Mouse (Mus musculus) liver, embryonic 15.5 days (tissue): ENCODE measurements at regions not wholly inside any gene's neighbourhood (a gene's known extent, or its start where the extent isn't known, plus 50 kb on each side); places are given as distances from the start of the nearest gene placed in this dataset.

Experiments used
- ATAC-seq: fragments of 200-750 bp; cut with Nextera tagmentation; 2 replicates; pipeline ENCODE4 v1.8.0; 2017; ENCODE audit warnings: moderate number of reproducible peaks, mild to moderate bottlenecking, moderate library complexity; ENCODE audit not compliant: insufficient read depth
- H3K27ac ChIP-seq: fragments of 300-500 bp; sonication (generic); replicated peaks from 2 replicates; pipeline ENCODE4 v1.5.1; 2015; ENCODE audit warnings: mild to moderate bottlenecking, inconsistent platforms
- H3K27me3 ChIP-seq: fragments of 300-500 bp; sonication (generic); 2 replicates; pipeline ENCODE4 v1.6.1; 2015; ENCODE audit warnings: mild to moderate bottlenecking, inconsistent platforms
- H3K36me3 ChIP-seq: fragments of 300-500 bp; sonication (generic); replicated peaks from 2 replicates; pipeline ENCODE4 v1.6.1; 2015; ENCODE audit warnings: moderate library complexity, mild to moderate bottlenecking, inconsistent platforms
- H3K4me1 ChIP-seq: fragments of 300-500 bp; sonication (generic); replicated peaks from 2 replicates; pipeline ENCODE4 v1.6.1; 2015; ENCODE audit warnings: inconsistent platforms
- H3K4me2 ChIP-seq: fragments of 300-500 bp; sonication (generic); 2 replicates; pipeline ENCODE4 v1.6.1; 2015; ENCODE audit warnings: moderate library complexity, mild to moderate bottlenecking, inconsistent platforms
- H3K4me3 ChIP-seq: fragments of 300-500 bp; sonication (generic); replicated peaks from 2 replicates; pipeline ENCODE4 v1.5.1; 2015; ENCODE audit warnings: mild to moderate bottlenecking, inconsistent platforms
- H3K9ac ChIP-seq: fragments of 300-500 bp; sonication (generic); 2 replicates; pipeline ENCODE4 v1.6.1; 2015; ENCODE audit warnings: moderate library complexity, mild to moderate bottlenecking, inconsistent platforms
- H3K9me3 ChIP-seq: fragments of 300-500 bp; sonication (generic); replicated peaks from 2 replicates; pipeline ENCODE4 v1.6.1; 2016; ENCODE audit warnings: inconsistent platforms
- WGBS: fragments of 180-500 bp; shearing (Covaris S2); methylation state at CpG from one replicate; pipeline ENCODE4 v1.1.7; 2015; ENCODE audit warnings: mixed read lengths; ENCODE audit not compliant: insufficient replicate concordance; 5-methylcytosine and 5-hydroxymethylcytosine counted together

DNA sequence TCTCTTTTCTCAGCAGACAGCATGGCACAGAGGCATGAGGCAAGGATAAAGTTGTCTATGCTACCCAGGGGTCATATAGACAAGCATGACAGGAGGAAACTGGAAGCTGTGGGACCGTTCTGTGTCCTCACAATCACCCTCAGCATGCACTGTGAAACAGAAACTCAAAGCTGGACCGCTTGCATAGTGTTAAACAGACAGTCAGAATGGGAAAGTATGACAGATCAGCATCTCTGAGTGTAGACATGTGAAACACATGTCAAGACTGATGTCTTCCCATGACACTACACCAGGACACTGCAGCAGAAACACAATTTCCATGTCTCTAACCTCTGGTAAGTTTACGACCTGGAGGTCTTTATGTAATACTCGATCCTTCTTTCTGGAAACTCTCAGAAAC, 330.9 kb upstream of the Intu start:
- 63% methylated on average over 4 of the region's 4 CpGs for WGBS
- Histone ChIP-seq H3K27ac (no peak overlapping the region), H3K9ac (no peak overlapping the region), H3K36me3 (no peaks in the 10 kb centered on the region), H3K4me2 (no peak overlapping the region), H3K27me3 (no peaks in the 10 kb centered on the region), H3K4me3 (no peak overlapping the region), H3K4me1 (no peaks in the 10 kb centered on the region), H3K9me3 (no peaks in the 10 kb centered on the region)
- no peak for ATAC-seq

DNA sequence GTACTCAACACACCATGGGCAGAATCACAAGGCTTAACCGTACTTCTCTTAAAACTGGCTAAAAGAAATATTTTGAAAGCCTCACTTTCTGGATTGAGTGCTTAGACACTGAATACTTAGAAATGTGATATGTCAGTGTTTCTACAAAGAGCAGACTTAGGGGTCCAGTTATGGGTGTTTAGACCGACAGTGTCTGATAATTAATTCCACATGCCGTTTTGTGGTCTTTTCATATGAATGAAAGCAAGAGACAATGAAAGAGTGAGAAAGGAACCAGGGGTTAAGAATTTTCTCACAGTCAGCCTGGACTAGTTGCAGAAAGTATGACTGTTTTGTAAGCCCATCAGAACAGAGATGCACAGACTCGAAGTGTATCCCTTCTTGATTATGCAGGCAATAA, 324.8 kb upstream of the Intu start:
- H3K4me3 ChIP-seq: no peak overlapping the region
- H3K9ac ChIP-seq: no peak overlapping the region
- no peaks in the 10 kb centered on the region for H3K9me3 ChIP-seq
- H3K27me3 ChIP-seq: no peaks in the 10 kb centered on the region
- H3K4me1 ChIP-seq: no peaks in the 10 kb centered on the region
- 76% methylated on average over 4 of the region's 4 CpGs for WGBS
- H3K36me3 ChIP-seq: no peaks in the 10 kb centered on the region
- ATAC-seq: no peak
- no peak overlapping the region for H3K27ac ChIP-seq
- no peak overlapping the region for H3K4me2 ChIP-seq

DNA sequence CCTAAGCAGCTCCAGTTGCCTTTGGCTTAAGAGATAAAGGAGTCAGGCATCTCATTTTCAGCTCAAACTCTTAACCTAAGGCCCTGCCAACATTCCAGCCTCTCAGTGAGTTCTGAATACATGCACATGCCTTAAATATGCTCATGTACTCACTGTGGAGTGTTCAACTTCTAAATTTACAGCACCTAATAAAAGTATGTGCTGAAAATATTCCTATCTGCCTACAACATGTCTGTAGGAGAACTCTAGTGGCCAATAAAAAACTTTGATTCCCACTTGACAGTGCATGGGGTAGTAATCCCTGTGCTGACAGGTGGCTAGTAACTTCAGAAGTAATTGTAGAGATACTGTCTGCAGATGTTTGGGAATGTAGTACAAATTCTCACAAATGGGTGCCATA, 319.3 kb upstream of the Intu start:
- Histone ChIP-seq H3K27ac (no peak overlapping the region), H3K27me3 (no peaks in the 10 kb centered on the region), H3K4me2 (no peak overlapping the region), H3K9ac (no peak overlapping the region), H3K9me3 (no peaks in the 10 kb centered on the region), H3K4me1 (no peaks in the 10 kb centered on the region), H3K36me3 (no peaks in the 10 kb centered on the region), H3K4me3 (no peak overlapping the region)
- ATAC-seq: no peak

DNA sequence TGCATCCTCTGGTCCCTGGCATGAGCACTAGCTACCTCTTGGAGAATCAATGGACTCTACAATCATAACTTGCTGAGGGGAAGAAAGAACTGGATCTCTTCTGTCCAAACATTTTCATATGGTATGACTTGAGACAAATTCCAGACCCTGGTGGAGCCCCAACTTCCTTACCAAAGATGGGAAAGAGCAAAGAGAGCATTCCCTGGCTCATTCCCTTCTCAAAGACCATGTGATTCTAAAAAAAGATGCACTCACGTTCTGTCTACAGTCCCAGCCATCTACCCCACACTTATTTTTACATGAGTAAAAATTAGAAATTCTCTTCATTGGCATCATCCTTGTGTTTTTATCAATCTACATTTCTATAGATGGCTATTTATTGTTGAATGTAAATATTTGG, 304.3 kb upstream of the Intu start:
- Histone ChIP-seq H3K27ac (no peak overlapping the region), H3K36me3 (no peaks in the 10 kb centered on the region), H3K27me3 (no peaks in the 10 kb centered on the region), H3K9ac (no peak overlapping the region), H3K4me1 (no peaks in the 10 kb centered on the region), H3K4me3 (no peak overlapping the region), H3K4me2 (no peak overlapping the region), H3K9me3 (no peaks in the 10 kb centered on the region)
- 39% methylated on average over 1 of the region's 1 CpGs for WGBS
- no peak for ATAC-seq

DNA sequence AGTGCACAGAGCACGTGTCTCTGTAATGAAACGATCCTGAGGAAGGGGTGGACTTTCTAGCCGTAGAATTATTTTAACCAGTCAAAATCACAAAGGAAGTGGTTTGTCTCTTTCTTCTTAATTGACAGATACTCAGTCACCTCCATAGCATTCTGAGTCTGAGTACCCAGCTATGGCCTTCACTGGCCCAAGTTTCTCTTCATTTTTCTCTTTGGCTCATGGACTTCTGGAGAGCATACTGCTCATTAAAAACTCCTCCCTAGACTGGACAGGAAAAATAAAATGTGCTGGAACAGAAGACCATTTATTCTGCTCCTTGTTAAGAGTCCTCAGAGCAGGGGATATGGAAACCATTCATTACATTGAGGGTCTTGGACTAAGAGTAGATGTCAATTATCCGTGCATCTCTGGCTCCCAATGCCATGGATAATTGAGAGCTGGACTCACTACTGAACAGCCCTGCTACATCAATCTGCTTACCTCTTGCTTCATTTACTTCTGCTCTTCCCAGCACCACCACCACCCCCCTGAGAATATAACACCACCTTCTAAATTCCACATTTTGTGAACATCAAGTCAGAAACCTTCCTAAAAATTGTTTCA, 287.5 kb upstream of the Intu start:
- Histone ChIP-seq H3K4me2 (no peak overlapping the region), H3K4me3 (no peak overlapping the region), H3K9ac (no peak overlapping the region), H3K4me1 (no peaks in the 10 kb centered on the region), H3K9me3 (no peaks in the 10 kb centered on the region), H3K27me3 (no peaks in the 10 kb centered on the region), H3K36me3 (no peaks in the 10 kb centered on the region), H3K27ac (no peak overlapping the region)
- 61% methylated on average over 4 of the region's 4 CpGs for WGBS
- ATAC-seq: no peak

DNA sequence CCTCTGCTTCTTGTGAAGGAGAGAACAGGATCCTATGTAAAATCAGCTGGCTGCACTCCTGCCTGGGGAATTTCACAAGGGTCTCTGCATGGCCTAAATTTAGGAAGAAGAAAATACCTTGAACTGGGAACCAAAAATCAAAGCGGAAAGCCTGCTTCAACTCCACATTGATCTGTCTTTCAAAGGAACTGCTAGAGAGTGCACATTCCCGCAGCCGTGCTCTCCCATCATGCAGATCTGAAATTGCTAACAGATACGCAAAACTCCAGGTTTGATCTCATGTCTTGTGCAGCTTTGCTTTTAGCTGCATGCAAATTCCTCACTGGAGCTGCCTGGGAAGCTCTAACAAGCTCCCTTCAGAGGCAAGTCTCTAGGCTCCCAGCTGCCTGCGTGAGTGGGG, 276.7 kb upstream of the Intu start:
- no peaks in the 10 kb centered on the region for H3K27me3 ChIP-seq
- ATAC-seq: no peak
- H3K9ac ChIP-seq: no peak overlapping the region
- H3K4me3 ChIP-seq: no peak overlapping the region
- H3K4me2 ChIP-seq: no peak overlapping the region
- H3K9me3 ChIP-seq: no peaks in the 10 kb centered on the region
- WGBS: 55% methylated on average over 5 of the region's 5 CpGs
- no peaks in the 10 kb centered on the region for H3K4me1 ChIP-seq
- H3K36me3 ChIP-seq: no peaks in the 10 kb centered on the region
- H3K27ac ChIP-seq: no peak overlapping the region

DNA sequence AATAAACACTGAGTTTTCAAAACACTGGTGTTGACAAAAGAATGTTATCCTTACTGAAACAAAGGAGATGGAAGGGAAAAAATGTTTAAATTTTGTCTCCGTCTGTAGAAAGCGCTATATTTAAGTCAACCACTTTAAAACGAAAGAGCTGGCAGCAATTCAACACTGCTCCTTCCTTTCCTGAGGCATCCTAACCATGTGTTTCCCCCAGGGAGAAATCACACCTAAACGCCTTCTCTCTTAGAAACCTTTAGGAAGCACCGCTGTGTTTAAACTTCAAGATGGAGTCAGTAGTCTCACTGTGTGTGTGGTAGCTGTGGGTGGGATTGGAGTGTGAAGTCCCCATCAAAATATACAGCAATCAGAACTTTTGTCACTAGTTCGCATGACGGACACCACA, 268.6 kb upstream of the Intu start:
- no peak overlapping the region for H3K4me3 ChIP-seq
- H3K36me3 ChIP-seq: no peaks in the 10 kb centered on the region
- no peaks in the 10 kb centered on the region for H3K4me1 ChIP-seq
- no peaks in the 10 kb centered on the region for H3K27me3 ChIP-seq
- no peak overlapping the region for H3K9ac ChIP-seq
- H3K27ac ChIP-seq: no peak overlapping the region
- H3K4me2 ChIP-seq: no peak overlapping the region
- ATAC-seq: no peak
- WGBS: 64% methylated on average over 7 of the region's 7 CpGs
- no peaks in the 10 kb centered on the region for H3K9me3 ChIP-seq

DNA sequence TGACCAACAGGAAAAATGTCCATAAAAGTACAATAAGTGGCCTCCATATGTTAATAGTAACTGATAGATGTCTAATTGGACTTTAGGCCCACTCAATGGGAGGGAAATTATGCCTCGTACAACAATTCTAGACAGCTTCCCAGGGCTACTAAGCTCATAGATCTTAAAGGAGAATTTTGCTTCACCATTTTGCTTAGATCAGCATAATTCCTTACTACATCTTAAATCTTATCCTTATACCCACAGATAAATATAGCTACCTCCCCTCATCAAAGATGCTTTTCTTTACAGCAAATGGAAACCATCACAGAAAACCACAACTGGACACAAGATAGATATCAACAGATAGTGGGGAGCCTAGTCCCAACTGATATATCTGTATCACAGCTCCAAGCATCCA, 263.6 kb upstream of the Intu start:
- Histone ChIP-seq H3K36me3 (no peaks in the 10 kb centered on the region), H3K4me2 (no peak overlapping the region), H3K9ac (no peak overlapping the region), H3K27me3 (no peaks in the 10 kb centered on the region), H3K4me1 (no peaks in the 10 kb centered on the region), H3K9me3 (no peaks in the 10 kb centered on the region), H3K4me3 (no peak overlapping the region), H3K27ac (no peak overlapping the region)
- WGBS: 51% methylated on average over 1 of the region's 1 CpGs
- no peak for ATAC-seq

DNA sequence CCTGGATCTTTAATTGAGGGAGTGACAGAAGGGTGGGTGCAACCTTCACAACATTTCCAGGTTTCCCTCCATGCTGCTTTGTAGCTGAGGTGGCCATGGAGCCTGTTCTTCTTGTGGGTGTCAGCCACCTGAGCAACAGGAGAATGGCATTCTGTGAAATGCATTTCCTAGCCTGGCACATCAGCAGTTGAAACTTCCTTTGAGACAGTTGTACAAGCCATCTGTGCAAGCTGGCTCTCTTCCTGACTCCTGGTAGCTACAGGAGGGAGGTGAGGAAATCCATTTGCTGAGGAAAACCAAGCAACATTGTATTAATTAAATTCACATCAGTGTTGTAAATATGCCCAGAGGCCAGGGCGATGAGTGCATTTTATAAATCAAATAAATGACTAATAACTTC, 248.2 kb upstream of the Intu start:
- Histone ChIP-seq H3K4me3 (no peak overlapping the region), H3K9ac (no peak overlapping the region), H3K27me3 (no peaks in the 10 kb centered on the region), H3K27ac (no peak overlapping the region), H3K36me3 (no peaks in the 10 kb centered on the region), H3K9me3 (no peaks in the 10 kb centered on the region), H3K4me2 (no peak overlapping the region), H3K4me1 (no peaks in the 10 kb centered on the region)
- 75% methylated on average over 1 of the region's 1 CpGs for WGBS
- ATAC-seq: no peak

DNA sequence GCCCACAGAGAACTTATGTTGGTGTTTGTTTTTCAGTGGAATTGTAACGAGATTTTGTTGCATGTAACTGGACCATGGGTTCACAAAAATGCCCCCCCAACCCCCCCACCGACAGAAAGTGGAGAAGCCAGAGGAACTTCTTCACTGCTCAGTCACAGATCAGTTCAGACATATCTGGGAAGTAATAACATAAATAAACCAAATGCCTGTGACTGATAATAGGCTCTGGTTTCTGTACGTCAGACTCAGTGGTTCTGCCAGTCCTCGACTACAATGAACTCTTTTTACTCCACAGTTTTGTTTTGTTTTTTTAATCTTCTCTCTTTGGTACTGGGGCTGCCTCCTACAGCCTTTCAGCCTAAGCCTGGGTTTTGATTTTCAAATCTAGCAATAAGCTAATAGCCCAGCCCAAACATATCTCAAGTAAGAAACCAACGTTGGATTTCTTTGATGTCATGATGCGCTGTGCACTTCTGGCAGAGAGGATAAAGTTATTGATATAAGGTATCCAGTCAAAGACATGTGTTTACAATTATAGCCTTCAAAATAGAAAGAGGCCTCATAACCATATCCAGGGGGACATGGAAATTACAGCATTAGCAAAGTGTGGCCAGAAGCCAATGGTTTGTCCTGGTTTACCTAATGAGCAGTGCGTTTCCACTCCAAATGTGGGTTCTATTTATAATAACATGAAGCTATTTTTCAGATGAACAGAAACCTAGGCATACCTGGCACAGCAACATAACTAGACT, 244.0 kb upstream of the Intu start:
- no peak overlapping the region for H3K4me3 ChIP-seq
- no peaks in the 10 kb centered on the region for H3K9me3 ChIP-seq
- H3K4me1 ChIP-seq: no peaks in the 10 kb centered on the region
- ATAC-seq: no peak
- 57% methylated on average over 7 of the region's 7 CpGs for WGBS
- no peaks in the 10 kb centered on the region for H3K36me3 ChIP-seq
- H3K27me3 ChIP-seq: no peaks in the 10 kb centered on the region
- H3K27ac ChIP-seq: no peak overlapping the region
- H3K4me2 ChIP-seq: no peak overlapping the region
- no peak overlapping the region for H3K9ac ChIP-seq

DNA sequence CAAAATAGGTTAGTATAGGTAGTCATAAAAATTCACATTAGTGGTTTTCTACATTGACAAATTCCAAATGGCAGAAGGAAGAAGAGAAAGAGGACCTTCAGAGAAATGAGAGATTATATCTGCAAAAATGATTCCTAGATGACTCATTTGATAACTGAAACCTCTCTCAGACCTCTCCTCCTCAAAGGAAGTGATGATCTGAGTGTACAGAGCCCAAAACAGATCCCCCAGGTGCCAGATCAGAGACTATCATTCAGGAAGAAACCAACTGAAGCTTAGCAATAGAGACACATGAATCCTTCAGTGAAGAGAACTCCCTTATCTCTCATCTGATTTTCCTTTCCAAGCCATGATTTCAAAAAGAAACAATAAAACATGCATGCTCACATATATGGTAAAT, 234.0 kb upstream of the Intu start:
- H3K9me3 ChIP-seq: no peaks in the 10 kb centered on the region
- no peak overlapping the region for H3K27ac ChIP-seq
- ATAC-seq: no peak
- no peak overlapping the region for H3K4me2 ChIP-seq
- H3K9ac ChIP-seq: no peak overlapping the region
- H3K4me1 ChIP-seq: no peaks in the 10 kb centered on the region
- no peaks in the 10 kb centered on the region for H3K27me3 ChIP-seq
- H3K36me3 ChIP-seq: no peaks in the 10 kb centered on the region
- no peak overlapping the region for H3K4me3 ChIP-seq

DNA sequence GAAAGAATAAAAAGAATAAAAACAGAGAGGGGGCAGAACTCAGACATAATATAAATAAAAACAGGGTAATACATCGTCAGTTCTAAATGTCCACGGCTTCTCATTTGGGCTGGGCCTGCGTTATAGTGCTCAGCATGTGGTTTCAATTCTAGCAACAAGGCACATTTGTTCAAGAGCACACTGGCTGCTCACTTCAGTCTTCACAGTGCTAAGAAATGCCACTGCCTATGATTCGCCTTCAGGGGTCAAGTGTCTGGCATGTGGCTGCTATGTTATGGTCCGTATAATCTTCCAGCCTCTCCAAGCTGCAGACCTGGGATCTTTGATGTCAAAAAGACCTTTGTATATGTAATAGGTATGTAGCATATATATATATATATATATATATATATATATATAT, 210.8 kb upstream of the Intu start:
- Histone ChIP-seq H3K4me1 (no peaks in the 10 kb centered on the region), H3K27ac (no peak overlapping the region), H3K4me3 (no peak overlapping the region), H3K4me2 (no peak overlapping the region), H3K9me3 (no peaks in the 10 kb centered on the region), H3K36me3 (no peaks in the 10 kb centered on the region), H3K27me3 (no peaks in the 10 kb centered on the region), H3K9ac (no peak overlapping the region)
- no peak for ATAC-seq
- WGBS: 68% methylated on average over 5 of the region's 5 CpGs
